Mouse (Mus musculus) embryonic facial prominence, embryonic 10.5 days (tissue): Measurements from ENCODE around the gene Snrpb2. TPM values are rescaled to one million over a fixed set of nuclear protein-coding genes. Genes with fewer than 3 reads are reported as not detected.

Source experiments
- DNase-seq: peaks from one replicate; pipeline ENCODE4 v3.0.0-alpha.2; 2017; ENCODE audit warnings: low spot score
- H3K27ac ChIP-seq: fragments of 300-500 bp; sonication (generic); replicated peaks from 2 replicates; pipeline ENCODE4 v1.5.1; 2016; ENCODE audit warnings: mild to moderate bottlenecking
- H3K27me3 ChIP-seq: fragments of 300-500 bp; sonication (generic); replicated peaks from 2 replicates; pipeline ENCODE4 v1.6.1; 2016; ENCODE audit warnings: low read depth, mild to moderate bottlenecking; ENCODE audit not compliant: poor library complexity, severe bottlenecking
- H3K36me3 ChIP-seq: fragments of 300-500 bp; sonication (generic); replicated peaks from 2 replicates; pipeline ENCODE4 v1.6.1; 2016; ENCODE audit warnings: mild to moderate bottlenecking, moderate library complexity
- H3K4me1 ChIP-seq: fragments of 300-500 bp; sonication (generic); 2 replicates; pipeline ENCODE4 v1.6.1; 2016
- H3K4me3 ChIP-seq: fragments of 300-500 bp; sonication (generic); 2 replicates; pipeline ENCODE4 v1.5.1; 2016; ENCODE audit warnings: mild to moderate bottlenecking, moderate library complexity
- H3K9me3 ChIP-seq: fragments of 300-500 bp; sonication (generic); 2 replicates; pipeline ENCODE4 v1.6.1; 2016; ENCODE audit warnings: mild to moderate bottlenecking
- WGBS: fragments of 180-500 bp; shearing (Covaris S2); methylation state at CpG from one replicate; pipeline ENCODE4 v1.1.7; 2016; 5-methylcytosine and 5-hydroxymethylcytosine counted together
- polyA plus RNA-seq: library from polyadenylated mRNA; unstranded; fragments of >200 nt; fragmentation: Nextera tagmentation; extraction: Ambion mirVana; gene quantifications from 2 replicates; pipeline ENCODE4 v1.2.1, GENCODE M21; 2016

Gene Snrpb2
- 95.8 and 105 TPM in 2 replicates for polyA plus RNA-seq

GRCm38 (mm10) chr2:143062812-143063792 lies at the start of gene Snrpb2:
Gene Snrpb2, plus strand, starts transcription at chr2:143063039.
- WGBS: 1% methylated on average over 55 of the region's 55 CpGs
- H3K36me3 ChIP-seq: peaks cover 36% of the 10 kb centered on the region
- H3K4me3 ChIP-seq: peak within 1 kb of the TSS; percentile 84
- H3K27me3 ChIP-seq: 0 out of 2 replicates have a peak, but pooled peaks cover 4% of the 10 kb centered on the region
- peak within 1 kb of the TSS; percentile 91 for H3K27ac ChIP-seq
- peaks cover 5% of the 10 kb centered on the region for H3K4me1 ChIP-seq
- no peaks in the 10 kb centered on the region for H3K9me3 ChIP-seq
- peak; percentile 93 for DNase-seq

GRCm38 (mm10) chr2:143013057-143013456 lies 49.8 kb upstream of the Snrpb2 start:
- no peaks in the 10 kb centered on the region for H3K36me3 ChIP-seq
- H3K9me3 ChIP-seq: no peaks in the 10 kb centered on the region
- DNase-seq: no peak
- WGBS: 86% methylated on average over 5 of the region's 5 CpGs
- no peaks in the 10 kb centered on the region for H3K27me3 ChIP-seq
- H3K4me3 ChIP-seq: no peak overlapping the region
- no peak overlapping the region for H3K27ac ChIP-seq
- no peaks in the 10 kb centered on the region for H3K4me1 ChIP-seq

GRCm38 (mm10) chr2:143018084-143018483 lies 44.8 kb upstream of the Snrpb2 start:
- H3K36me3 ChIP-seq: no peaks in the 10 kb centered on the region
- H3K4me1 ChIP-seq: peaks cover 9% of the 10 kb centered on the region
- DNase-seq: no peak
- WGBS: 96% methylated on average over 8 of the region's 8 CpGs
- H3K9me3 ChIP-seq: no peaks in the 10 kb centered on the region
- no peaks in the 10 kb centered on the region for H3K27me3 ChIP-seq
- H3K27ac ChIP-seq: no peak overlapping the region
- no peak overlapping the region for H3K4me3 ChIP-seq

- peak; percentile 10 for DNase-seq
- WGBS: 34% methylated on average over 5 of the region's 5 CpGs
Observed at GRCm38 (mm10) chr2:143018591-143019130, 44.2 kb upstream of the Snrpb2 start.

DNA sequence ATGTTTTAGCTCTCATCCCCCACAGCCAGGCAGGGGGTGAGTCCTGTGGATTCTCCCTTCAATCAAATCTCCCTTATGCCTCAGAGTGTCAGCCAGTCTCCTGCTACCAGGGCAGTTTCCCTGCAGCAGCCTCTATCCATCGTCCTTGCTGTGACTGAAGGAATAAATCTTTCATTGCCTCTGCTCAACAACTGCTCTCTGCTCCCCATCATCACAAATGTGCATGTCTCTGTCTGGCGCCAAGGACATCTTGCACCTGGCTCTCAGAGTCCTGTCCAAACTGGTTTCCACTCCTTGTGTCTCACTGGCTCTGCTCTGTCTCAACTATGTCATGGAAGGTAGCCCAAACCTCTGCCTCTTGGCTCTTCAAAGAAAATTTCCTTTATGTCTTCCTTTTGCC lies 43.1 kb upstream of the Snrpb2 start:
- Histone ChIP-seq H3K4me3 (no peak overlapping the region), H3K27ac (no peak overlapping the region), H3K27me3 (no peaks in the 10 kb centered on the region), H3K4me1 (peaks cover 9% of the 10 kb centered on the region), H3K36me3 (no peaks in the 10 kb centered on the region), H3K9me3 (no peaks in the 10 kb centered on the region)
- 61% methylated on average over 2 of the region's 2 CpGs for WGBS
- no peak for DNase-seq

More at GRCm38 (mm10) chr2:143018591-143019130, 44.2 kb upstream of the Snrpb2 start:
- Histone ChIP-seq H3K9me3 (no peaks in the 10 kb centered on the region), H3K27me3 (no peaks in the 10 kb centered on the region), H3K4me1 (peaks cover 9% of the 10 kb centered on the region), H3K36me3 (no peaks in the 10 kb centered on the region), H3K4me3 (no peak overlapping the region), H3K27ac (no peak overlapping the region)

DNA sequence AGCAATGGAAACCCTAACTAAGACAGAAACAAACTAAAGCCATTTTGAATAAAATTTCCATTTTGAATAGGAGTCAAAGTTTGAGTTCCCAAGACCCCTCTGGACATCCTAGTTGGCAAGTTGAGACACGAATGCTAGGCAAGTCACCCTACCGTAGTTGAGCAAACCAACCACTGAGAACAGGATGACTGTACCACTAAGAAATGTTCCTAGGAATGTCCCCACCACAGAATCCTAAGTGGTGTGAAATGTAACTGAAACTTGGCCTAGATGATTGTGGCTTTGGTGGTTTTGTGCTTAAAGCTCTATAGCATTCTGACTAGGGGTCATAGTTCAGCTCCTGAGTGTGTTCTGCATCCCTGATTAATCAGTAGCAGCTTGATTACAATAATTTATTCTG lies 39.5 kb upstream of the Snrpb2 start:
- WGBS: 91% methylated on average over 2 of the region's 2 CpGs
- H3K4me3 ChIP-seq: no peak overlapping the region
- no peaks in the 10 kb centered on the region for H3K27me3 ChIP-seq
- no peaks in the 10 kb centered on the region for H3K9me3 ChIP-seq
- no peak overlapping the region for H3K27ac ChIP-seq
- H3K4me1 ChIP-seq: peaks cover 7% of the 10 kb centered on the region
- H3K36me3 ChIP-seq: no peaks in the 10 kb centered on the region
- DNase-seq: no peak

DNA sequence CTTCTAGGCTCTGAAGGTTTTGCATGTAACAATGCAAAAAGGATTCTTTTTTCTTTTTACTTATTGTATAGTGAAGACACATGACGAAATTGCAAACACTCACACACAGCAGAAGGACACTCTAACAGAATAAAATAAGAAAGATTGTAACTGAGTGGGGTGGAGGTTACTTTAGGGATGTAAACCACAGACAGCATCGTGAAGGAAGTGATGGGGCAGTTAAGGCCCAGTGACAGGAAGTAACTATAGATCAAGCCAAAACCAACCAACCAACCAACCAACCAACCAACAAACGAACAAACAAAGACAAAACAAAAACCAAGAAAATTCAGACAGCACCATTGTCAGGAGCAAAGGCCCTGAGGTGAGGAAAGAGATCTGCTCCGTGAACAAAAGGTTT lies 38.6 kb upstream of the Snrpb2 start:
- H3K36me3 ChIP-seq: no peaks in the 10 kb centered on the region
- 81% methylated on average over 4 of the region's 4 CpGs for WGBS
- no peaks in the 10 kb centered on the region for H3K4me1 ChIP-seq
- no peaks in the 10 kb centered on the region for H3K27me3 ChIP-seq
- no peak overlapping the region for H3K4me3 ChIP-seq
- H3K27ac ChIP-seq: no peak overlapping the region
- DNase-seq: no peak
- no peaks in the 10 kb centered on the region for H3K9me3 ChIP-seq

DNA sequence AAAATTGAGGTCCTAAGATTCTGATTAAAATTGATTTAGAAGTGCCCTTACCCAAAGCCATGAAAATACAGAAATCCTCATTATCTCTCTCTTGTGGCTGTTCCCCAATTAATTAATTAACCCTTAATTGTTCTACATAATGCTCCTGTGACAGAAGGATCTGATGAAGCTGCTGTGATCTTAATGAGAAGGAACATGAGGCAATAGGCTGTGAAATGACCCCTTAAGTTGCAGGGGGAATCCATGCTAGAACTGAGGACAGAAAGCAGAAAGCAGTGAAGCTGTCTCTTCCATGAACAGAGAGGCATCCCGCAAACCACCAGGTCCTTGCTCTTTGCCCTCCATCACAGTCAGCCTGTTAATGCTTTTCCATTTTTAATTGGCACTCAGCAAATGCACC lies 31.6 kb upstream of the Snrpb2 start:
- Histone ChIP-seq H3K4me1 (no peaks in the 10 kb centered on the region), H3K9me3 (no peaks in the 10 kb centered on the region), H3K27me3 (no peaks in the 10 kb centered on the region), H3K27ac (no peak overlapping the region), H3K4me3 (no peak overlapping the region), H3K36me3 (no peaks in the 10 kb centered on the region)
- 89% methylated on average over 1 of the region's 1 CpGs for WGBS
- no peak for DNase-seq

DNA sequence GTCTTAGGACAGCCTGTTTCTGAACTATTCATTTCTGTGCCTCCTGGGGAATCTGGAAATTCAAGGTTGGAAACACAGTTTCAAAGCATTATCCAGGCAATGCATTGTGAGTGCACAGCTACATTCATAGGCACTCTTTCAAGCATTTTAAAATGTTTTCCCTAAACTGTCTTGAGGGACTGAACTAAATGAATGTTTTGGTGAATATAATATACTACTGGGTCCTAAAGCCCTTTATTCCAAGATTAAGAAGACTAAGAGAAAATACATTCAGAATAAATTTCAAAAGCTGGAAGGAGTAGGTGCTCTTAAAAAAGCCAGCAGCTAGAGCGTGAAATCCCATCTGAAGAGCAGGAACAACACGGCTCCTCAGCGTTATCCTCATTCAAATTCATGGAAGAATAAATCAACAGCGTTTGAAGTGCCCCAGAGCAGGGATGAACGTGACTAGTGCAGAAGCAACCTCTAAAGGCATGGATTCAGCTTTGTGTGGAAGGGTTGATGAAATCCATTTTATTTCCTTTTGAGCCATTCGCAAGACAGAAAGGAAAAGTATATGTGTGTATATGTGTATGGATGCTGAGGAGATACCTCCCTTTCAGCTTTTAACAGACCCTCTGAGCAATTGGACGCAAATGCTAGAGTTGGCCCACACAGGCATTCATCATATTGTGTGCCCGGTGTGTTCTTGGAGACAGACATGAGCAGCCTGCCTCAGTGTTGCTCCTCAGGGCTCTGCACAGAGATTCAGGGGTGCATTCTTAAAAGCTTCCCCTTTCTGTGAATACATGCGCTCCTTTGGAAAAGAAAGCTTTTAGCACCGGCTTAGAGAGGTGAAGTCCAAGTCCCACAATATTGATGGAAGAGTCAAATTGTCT lies 30.2 kb upstream of the Snrpb2 start:
- WGBS: 77% methylated on average over 10 of the region's 10 CpGs
- no peak for DNase-seq
- Histone ChIP-seq H3K27ac (no peak overlapping the region), H3K36me3 (no peaks in the 10 kb centered on the region), H3K27me3 (no peaks in the 10 kb centered on the region), H3K4me3 (no peak overlapping the region), H3K4me1 (no peaks in the 10 kb centered on the region), H3K9me3 (no peaks in the 10 kb centered on the region)

DNA sequence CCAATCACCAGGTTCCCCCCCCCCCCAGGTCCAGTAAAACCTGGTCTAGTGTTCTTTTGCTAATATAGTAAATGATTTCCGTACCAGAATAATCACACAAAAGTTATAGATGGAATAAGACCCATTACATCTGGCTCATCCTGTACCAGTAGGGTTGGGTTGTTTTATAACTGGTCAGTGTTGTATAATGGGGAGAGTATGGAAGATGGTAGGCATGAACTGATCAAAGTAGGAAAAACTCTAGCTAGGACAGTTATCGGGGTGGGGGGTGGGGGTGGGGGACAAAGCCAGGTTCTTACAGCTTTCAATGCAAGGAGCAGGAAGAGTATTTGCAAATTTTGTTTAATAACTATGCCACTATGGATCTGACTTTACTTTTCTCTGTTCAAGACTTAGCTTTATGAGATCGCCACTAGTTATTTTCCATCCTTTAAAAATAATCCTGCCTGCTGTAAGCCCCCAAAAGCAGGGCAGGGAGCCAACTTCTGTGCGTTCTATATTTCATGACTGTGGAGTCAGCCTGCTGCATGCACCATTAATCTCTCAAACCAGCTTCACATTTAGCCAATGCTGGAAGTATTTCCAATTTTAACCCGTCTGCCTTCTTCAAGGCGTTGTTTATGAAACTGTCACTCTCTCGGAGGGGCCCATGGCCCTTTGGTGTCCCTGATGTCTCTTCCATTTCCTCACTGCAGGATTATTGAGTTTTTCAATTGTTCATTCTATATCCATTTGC lies 28.3 kb upstream of the Snrpb2 start:
- no peak for DNase-seq
- H3K9me3 ChIP-seq: no peaks in the 10 kb centered on the region
- no peaks in the 10 kb centered on the region for H3K36me3 ChIP-seq
- H3K4me1 ChIP-seq: no peaks in the 10 kb centered on the region
- H3K27ac ChIP-seq: no peak overlapping the region
- no peak overlapping the region for H3K4me3 ChIP-seq
- WGBS: 93% methylated on average over 7 of the region's 7 CpGs
- H3K27me3 ChIP-seq: no peaks in the 10 kb centered on the region

DNA sequence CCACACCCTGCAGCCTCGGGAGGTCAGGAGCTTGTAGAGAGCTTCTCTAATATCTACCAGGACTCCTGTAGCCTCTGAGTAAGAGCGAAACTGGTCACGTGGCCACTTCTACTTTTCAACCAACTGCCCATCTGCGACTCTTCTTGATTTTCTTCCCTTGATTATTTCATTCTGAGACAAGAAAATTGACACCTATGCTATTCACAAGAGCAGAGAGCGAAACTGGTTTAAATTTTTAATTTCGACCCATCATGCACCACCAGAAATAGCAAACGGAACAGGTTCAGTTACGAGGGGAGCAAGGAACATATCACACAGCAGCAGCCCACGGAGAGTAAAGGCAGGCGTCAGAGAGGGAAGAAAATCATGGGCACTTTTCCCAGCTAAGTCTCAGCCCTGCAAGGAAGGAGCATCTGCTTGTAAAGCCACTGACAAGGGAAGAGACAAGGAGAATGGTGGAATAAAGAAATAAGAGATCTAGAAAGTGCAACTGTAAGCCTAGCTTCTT lies 27.7 kb upstream of the Snrpb2 start:
- no peaks in the 10 kb centered on the region for H3K9me3 ChIP-seq
- 84% methylated on average over 10 of the region's 10 CpGs for WGBS
- no peaks in the 10 kb centered on the region for H3K27me3 ChIP-seq
- no peak for DNase-seq
- no peaks in the 10 kb centered on the region for H3K4me1 ChIP-seq
- H3K36me3 ChIP-seq: no peaks in the 10 kb centered on the region
- H3K4me3 ChIP-seq: no peak overlapping the region
- H3K27ac ChIP-seq: no peak overlapping the region

GRCm38 (mm10) chr2:143041596-143041995 lies 21.2 kb upstream of the Snrpb2 start:
- no peaks in the 10 kb centered on the region for H3K4me1 ChIP-seq
- no peaks in the 10 kb centered on the region for H3K27me3 ChIP-seq
- H3K9me3 ChIP-seq: no peaks in the 10 kb centered on the region
- H3K27ac ChIP-seq: no peak overlapping the region
- H3K36me3 ChIP-seq: no peaks in the 10 kb centered on the region
- WGBS: 96% methylated on average over 1 of the region's 1 CpGs
- DNase-seq: no peak
- H3K4me3 ChIP-seq: no peak overlapping the region
